Mouse (Mus musculus) neural tube, embryonic 10.5 days (tissue): ENCODE data around the gene Zfp663.
A peak's percentile ranks its signal among the peaks of the same experiment; 100 is the strongest.

Experiments
- DNase-seq: peaks from one replicate; pipeline ENCODE4 v3.0.0-alpha.2; 2017; ENCODE audit warnings: low spot score; ENCODE audit errors: extremely low spot score

Zfp663 gene

DNA sequence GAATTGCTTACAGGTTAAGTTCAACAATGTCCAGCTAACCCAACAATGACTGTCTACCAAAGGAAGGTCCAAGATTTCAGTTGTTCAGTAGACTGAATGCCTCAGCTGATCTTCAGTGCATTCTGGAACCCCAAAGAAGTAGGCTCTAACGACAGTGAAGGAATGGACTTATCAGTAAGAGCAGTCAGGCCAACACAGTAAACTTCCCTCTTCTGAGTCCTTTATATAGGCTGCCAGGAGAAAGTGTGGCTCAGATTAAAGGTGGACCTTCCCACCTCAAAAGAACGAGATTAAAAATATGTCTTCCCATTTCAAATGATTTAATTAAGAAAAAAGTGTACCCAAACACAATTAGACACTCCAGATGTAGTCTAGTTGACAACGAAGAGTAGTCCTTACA, 1.8 kb upstream of the Zfp663 start:
- no peak for DNase-seq

DNA sequence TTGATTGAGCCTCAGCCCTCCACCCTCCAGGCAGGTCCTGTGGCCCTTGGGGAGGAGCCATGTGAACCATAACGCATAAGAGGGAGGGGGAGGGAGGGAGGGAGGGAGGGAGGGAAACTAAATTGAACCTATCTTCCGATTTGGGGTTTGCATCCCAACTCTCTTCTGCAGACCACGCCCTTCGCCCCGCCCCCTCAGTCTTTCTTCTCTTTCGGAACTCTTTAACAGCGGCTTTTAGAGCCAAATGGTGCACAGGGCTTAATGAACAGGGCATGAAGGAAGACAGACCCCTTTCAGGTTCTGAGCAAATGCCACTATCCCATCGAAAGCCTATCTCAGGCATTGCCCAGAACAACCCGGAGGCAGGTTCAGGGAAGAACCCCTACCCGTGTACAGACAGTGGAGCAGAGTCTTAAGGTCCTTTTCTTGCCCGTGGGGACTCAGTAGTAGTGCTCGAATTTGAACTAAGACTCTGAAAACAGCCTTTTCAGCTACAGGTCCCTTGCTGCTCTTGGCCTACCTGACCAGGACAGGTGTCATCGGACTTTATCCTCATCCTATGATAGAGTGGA, 575 bp downstream of the Zfp663 start:
- peak; percentile 36 for DNase-seq

DNA sequence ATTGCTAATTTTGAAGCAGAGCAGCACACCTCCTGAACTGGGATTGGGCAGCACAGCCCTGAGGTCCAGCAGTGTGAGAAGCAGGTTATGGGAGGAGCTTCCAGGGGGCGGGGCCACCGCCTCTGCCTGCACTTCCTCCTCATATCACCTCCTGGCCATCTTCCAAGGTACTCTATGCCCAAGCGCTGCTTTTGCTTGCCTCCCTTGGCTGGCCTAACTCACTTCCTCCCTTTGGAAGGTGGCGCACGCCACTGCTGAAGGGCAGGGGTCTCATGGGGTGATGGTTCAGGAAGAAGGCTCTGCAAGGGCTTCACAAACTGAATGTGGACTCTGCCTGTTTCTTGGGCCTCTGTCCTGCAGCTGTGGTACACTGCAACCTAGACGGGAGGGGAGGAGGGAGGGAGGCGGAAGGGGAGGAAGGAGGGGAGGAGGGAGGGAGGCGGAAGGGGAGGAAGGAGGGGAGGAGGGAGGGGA, 1.4 kb downstream of the Zfp663 start:
- no peak for DNase-seq

DNA sequence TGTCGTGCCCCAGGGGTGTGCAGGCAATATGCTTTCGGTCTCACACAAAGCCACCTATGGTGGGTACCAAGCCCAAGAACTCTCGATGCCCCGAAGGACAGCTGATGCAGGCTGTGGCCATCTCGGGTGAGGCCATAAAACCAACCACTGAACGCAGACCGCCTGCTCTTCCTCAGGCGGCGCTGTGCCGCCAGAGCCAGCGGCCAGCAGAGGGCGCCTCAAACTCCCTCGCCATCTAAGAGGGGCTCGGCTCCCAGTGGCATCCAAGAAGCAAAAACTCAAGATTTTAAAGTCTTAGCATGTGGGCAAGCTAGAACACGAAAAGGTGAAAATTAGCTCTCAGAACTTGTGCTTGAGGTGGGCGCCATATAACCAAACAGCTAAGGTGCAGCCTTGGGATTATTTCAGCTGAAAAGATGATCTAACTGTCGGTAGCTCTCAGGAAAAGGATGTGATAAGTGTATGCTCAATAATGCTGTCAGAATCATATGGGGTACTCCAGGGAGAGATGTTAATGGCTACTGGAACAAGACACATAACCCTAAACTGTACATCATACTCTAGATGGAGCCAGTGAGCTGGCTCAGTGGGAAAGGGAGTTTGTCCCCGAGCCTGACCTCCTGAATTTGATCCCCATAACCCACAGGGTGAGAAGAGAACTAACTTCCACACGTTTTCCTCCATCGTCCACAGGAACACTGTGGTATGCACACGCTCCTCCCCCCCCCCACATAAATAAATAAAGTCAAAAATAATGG, 4.0 kb downstream of the Zfp663 start:
- DNase-seq = peak; percentile 63

DNA sequence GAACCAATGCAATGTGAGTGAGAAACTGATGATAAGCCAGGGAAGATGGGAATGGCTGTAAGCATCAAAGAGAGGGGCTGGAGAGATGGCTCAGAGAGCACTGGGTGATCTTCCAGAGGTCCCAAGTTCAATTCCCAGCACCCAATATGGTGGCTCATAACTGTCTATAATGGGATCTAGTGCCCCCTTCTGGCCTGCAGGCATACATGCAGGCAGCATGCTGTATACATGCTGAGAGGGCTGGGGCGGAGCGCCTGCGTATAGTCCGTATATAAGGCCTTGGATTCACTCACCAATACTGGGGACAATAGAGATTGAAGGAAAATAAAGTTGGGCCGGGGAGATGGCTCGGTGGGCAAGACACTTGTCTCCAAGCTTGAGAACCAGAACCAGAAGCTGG, 5.2 kb downstream of the Zfp663 start:
- no peak for DNase-seq

DNA sequence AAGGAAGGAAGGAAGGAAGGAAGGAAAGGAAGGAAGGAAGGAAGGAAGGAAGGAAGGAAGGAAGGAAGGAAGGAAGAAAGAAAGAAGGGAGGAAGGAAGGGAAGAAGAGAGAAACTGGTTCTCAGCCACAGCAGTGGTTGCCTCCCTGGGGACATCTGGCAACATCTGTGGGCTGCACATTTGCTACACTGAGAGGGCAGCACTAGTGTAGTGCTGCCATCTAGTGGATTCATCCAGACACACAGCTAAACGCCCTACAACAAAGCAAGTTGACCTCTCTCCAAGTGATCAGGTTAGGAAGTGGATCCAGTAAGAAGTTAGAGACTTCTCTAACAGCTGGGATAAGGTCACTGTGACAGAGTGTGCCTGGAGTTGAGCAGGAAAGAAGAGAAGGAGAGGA, 7.7 kb downstream of the Zfp663 start:
- DNase-seq = peak; percentile 69

DNA sequence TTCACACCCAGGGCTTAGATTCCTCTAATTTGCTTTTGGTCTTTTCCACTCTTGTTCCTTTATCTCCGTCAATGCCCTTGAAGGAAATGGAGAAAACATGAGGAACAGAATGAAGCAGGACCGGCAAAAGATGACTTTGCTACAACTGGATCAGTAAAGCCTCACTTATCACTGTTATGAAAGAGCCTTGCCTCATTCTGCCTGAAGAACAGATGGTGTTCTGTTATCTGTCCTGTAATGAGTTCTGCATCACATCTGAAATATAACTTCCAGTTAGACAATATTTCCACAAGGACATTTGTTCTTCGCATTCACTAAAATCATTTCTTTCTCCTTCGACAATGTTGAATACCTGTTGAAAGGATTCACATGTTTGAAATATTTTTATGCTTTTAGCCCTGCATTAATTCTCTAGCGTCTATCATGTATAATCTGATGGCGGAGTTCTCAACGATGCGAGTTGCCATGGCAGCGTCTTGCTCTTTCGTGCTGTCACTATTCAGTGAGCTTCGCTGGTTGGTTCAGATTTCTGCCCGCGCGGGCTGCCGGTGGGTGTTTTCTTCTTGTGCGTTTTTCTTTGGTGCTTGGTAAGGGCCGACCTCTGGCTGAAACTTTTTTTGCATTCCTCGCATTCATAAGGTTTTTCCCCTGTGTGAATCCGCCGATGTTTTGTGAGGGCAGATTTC, 16.6 kb downstream of the Zfp663 start:
- no peak for DNase-seq

DNA sequence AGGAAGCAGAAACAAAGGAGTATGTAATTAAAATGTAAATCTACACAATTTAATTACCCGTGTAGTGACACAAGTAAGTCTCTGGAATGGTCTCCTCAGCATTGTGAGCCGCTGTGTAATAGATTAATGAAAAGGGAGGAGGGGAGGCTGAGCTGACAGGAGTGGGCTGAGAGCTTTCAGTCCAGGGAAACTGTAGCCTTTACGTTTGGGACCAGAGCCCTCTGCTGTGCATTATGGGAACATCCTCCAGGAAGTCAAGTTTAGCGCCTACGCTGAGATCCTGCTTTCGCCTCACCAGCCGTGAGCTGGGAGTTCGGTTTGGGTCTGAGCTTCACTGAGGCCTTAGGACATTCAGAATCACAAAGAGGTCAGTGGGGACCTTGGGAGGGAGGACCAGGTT, 19.1 kb downstream of the Zfp663 start:
- DNase-seq = no peak

DNA sequence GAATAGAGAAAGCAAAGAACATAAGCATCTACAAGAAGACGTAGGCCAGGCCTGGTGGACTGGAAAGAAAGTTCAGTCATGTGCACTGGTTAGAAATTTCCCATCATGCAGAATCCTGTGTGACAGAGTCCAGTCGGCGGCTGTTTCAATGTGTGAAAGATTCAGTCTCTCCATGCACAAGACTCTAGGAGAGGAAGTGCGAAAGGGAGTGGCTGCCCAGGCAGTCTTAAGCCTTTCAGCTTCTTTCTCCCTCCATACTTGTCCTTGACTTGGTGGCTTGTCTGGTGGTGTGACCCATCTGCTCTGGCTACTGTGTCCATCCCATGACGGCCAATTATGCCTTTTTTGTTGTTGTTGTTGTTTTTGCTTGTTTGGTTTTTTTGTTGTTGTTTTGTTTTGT, 22.3 kb downstream of the Zfp663 start:
- no peak for DNase-seq

DNA sequence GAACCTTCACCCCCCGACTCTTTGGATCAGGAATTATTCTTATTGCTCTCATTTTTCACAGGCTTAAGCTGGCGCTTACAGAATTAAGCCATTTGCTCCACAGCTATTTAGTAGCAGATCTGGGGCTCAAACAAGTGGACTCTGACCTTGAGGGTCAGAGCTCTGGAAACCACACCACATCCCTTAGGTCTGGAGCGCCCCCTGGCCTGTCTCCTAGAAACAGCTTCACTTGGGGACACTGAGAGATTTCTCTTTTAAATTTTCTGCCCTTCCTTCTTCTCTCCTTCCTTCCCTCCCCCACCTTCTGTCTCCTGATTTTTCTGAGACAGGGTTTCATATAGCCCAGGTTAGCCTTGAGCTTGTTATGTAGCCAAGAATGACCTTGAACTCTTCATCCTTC, 31.3 kb downstream of the Zfp663 start:
- DNase-seq = peak; percentile 53

DNA sequence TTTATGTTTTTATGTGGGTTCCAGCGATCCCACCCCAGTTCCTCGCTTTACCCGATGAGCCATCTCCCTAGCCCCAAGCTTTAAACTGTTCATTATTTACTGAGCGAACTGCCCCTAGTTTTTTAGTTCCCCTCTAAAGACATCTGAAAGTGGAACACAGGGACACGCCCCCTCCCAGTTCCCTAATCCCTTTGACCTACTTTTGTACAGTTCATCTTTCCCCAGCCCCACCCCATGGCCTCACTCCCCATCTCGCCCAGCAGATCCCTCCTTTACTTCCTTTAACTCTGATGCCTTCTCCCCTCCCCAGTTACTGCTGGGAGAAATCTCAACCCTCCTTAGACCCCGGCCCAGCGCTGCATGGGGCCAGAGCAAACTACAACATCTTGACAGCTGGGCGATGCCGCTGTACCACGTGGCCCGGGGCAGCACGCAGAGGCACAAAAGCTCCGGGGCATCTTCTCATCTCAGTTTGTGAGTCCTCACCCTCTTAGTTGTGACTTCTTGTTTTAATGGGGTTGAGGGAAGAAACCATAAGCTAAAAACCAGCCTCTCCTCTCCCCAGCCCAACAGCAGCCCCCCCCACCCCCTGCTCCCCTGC, 35.8 kb downstream of the Zfp663 start:
- DNase-seq = no peak

DNA sequence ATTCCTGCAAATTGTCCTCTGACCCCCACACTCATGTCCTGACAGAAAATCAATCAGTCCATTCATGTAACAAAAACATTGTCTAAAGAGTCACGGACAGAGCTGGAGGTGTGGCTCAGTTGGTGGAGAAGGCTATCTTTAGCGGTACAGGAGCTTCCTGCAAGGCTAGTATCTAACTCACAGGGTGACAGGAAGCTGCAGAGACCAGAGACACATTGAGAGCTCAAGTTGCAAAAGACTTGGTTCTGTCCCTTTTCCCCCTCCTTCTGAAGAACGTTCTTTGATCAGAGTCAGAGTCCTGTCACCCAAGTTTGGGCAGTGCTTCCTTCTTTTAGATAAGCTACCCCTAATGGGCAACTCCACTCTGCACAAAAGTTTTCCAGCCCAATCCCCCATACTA, 38.8 kb downstream of the Zfp663 start:
- no peak for DNase-seq

DNA sequence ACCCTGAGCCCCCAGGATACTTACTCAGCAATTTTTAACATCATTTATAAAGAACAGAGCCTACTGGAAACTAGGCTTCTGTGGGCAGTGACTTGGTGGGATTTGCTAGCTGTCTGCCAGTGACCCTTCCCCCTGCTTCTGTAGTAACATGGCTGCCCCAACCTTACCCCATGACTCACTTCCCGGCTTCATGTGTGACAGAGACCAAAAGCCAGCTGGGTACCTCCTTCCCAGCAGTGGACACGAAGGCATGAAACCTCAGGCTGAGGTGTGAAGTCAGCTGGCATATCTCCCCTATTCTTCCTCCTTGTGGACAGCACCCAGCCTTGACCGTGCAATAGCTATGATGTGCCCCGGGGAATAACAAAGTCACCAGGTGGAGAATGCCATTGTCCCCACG, 39.8 kb downstream of the Zfp663 start:
- DNase-seq = no peak

DNA sequence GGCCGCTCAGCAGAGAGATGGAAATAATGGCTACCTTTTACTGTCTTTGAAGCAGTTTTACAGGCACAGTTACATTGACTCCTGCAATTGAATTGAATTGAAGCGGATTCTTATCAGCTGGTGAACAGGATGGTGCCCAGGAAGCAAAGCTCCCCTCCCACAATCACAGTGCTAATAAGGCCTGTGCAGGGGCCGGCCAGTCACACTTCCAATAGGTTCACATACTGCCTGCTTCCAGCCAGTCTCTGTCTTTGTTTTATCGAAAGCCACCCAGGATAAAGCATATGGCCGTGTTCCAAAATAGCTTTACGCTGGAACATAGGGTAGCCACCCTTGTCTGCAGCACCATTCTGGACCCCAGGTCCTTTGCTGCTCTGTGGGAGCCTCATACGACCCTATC, 41.1 kb downstream of the Zfp663 start:
- DNase-seq = no peak

DNA sequence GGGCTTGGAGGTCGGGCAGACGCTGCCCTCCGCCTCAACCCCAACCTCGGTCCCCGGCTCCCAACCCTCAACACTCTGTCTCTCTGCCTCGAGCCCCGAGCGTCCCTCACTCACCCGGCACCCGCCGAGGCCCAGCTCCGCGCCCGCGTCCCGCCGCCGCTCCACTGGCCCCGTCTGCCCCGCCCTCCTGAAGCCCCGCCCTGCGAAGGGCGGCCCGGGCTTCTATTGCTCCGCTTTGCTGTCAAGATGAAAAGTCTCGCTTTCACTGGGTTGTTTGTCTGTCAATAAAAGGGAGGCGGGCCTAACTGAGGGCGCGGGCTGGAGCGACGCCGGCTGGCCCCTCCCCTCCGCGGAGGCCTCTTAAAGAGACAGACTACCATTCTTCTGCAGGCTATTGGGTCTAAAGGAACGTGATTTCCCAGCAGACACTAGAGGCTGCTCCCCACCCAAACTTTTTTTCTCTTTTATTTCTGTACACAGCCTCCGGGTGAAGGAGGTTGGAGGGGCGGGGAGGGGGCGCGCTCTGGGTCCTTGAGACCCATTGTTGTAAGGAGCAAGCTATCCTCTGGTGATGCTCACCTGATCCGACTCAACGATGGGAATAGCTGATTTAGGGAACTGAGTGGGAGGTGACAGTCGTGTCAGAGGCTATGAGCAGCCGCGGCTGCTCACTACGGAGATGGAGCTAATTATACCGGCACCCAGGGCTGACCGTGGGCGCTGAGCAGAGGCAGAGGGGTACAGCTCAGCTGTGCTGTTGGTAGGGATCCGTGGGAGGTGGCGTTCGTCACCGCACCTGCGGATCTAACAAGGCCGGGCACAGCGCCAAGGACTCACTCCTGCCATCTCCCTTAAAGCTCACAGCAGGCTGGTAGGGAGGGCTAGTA, 42.0 kb downstream of the Zfp663 start, which contains the start of gene Elmo2:
Gene Elmo2 (minus strand): TSS at position 176 of the 887 bp plus-strand sequence.
- peak; percentile 96 for DNase-seq

DNA sequence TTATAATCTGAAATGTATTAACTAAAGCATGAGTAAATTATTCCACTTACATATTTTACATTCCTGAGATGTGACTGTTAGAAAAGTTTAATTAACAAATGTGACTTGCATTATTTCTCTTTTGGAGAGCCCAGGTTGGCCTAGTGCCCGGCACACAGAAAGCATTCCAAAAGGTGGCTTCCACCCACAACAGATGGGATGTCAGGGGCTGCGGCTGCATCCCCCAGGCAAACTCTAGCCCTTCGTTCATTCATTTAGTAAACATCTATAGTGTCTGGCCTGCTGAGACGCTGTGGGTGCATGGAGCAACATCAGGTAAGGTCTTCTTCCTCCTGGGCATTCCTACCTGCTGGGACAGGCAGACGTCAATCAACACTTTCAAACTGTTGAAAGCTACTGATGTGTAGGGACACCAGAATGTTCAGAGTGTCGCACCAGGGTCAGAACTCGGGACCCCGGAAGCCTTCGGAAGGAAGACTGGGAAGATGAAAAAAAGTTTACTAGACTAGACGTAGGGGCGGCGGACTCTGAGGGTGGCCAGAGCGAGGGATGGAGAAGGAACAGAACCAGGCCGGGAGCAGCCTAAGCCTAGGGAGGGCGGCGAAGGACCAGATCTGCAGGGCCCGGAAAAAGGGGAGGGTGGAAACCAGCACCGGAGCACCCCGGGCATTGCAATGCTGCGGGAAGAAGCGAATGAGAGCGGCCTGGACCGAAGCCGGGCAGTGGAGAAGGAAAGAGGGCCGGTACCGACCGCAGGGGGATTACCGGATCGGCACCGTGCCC, 42.8 kb downstream of the Zfp663 start:
- peak; percentile 39 for DNase-seq

DNA sequence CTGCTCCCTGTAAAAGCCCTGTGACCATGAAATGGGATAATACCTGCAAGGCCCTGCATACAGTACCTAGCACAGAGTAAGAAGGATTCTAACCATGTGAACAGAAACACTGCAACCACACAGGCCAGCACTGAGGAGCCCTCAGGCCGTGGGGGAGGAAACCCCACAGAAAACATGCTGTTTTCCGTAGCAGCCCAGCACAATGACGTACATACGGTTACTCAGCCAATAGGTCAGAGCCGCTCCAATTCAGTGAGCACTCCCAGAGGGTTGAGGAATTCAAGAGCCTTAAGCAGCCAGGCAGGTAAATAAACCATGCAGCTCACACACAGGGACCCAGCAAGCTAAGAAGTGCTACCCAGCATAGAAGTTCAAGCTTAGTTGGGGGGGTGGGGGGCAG, 44.6 kb downstream of the Zfp663 start:
- DNase-seq = no peak

DNA sequence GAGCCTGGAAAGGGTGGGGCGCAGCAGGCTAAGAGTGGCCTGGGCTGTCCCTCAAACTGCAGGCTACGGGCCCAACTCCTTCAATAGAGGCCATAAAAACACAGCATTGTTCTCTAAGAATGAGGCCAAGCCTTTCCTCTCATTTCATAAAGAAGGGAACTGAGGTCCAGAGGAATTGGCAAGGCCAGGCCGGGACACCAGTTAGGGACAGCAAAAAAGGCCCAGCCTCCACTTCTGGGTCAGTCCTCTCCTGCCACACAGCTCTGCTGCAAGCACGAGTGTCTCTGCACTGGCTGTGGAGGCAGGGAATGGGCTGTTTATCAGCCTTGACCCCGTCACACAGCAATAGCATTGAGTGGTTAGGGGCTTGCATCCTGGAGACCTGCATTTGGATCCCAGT, 45.0 kb downstream of the Zfp663 start:
- no peak for DNase-seq

DNA sequence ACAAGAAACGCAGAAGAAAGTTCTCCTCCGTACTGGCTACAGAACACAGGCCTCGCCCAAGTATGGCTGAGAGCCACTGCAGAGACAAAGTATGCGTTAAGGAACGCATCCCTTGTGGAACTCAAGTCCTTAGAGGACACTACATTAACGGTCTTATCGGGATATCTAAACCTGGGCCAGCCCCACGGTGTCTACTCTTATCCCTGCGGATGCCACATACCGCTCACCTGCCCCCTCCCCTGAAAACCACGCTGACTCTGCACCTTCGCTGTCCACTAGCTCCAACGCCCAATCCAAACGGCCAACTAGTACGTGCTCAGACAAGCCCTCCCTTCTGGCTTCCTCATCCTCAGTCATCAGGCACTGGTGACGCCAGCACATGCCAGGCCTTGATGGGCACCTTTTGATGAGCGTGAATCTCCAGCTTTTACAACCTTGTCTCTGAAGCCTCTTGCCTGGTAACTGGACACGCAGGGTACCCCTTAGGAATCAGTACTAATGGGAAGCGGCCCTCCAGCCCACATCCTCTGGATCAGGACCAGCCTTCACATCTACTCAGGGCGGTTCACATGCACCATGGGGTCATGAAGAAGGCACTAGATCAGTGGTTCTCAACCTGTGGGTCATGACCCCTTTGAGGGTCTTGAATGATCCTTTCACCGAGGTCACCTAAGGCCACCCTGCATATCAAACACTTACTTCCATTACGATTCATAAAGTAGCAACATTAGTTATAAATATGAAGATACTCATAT, 46.4 kb downstream of the Zfp663 start:
- no peak for DNase-seq
